Mouse (Mus musculus): ENCODE results near the gene Gm38392.

Gene Gm38392

DNA sequence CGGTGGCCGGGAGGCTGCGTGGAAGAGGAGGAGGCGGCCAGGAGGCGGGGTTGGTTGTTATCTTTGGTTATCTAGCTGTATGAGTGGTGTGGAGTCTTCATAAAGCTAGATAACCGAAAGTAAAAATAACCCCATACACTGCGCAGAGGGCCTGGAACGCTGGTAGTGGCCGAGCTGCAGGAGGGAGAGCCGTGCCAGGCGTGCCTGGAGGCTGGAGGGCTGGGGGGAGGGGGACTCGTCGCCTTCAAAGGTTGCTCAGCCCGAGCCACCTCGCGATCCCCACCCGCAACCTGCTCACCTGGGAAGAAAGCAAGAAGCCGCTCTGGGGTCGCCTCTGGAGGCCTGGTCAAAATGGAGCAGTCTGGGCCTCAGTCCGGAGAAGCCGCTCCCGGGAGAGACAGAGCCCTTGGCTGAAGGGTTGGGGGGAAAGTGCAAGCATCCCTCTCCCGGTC, 71.4 kb downstream of the Gm38392 start:
- peak; percentile 41 for DNase-seq (ENCODE audit: low read depth, low spot score)

DNA sequence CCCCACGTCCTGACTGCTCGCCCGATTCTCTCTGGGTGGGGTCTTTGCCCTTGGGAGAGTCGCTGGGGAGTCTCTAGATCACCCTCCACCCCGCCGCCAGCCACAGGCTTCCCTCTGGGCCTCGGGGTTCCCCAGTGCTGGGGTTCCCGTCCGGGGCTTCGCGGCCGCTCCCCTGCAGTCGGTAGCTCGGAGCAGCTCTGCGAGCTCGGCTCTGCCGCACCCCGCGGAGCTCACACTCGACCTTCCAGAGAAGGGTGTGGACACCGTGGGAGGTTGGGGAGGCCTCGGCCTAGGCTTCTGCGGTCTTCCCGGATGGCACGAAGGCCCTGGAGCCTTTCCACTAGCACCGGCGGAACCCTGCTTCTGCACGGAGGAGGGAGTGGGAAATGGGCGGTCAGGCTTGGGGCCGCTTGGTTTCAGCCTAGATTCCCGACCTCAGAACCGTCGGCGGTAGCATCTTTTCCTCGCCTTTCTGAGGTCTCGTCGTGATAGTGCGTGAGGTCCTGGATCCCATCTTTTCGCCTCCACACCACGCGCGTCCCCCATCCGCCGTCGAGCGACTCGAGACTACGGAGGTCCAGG, 71.9 kb downstream of the Gm38392 start:
- DNase-seq (ENCODE audit: low read depth, low spot score), result peak; percentile 26

DNA sequence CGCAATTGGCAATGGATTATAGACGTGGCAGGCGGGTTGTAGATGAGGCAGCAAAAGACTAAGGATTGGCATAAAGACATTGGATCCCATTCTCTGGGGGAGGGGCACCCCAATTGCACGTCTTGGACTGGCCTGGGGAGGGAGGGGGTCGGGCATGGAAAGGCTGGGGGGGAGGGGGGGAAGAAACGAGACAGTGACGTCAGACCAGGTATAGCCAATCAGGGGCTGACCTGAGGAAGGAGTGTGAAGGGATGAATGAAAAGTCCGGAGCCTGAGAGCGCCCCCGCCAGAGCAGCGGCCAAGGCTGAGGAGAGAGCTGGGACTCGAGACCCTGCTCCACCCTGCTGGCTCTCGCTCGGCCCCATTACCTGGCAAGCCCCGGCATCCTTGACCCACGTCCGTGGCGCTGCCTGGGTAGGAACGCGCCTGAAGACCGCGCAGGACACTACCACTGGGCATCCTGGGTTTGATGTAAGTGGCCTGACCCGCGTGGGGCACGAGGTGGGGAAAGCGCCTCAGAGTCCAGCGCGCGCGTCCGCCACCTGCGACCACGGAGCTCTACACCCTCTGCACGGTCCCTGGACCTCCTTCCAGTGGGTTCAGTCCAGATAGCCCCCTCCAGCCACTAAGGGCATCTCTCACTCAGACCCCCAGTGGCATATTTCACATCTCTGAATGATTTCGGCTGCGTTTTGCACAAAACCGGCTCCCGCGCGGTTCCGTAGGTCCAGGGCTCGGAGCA, 72.6 kb downstream of the Gm38392 start:
- DNase-seq (ENCODE audit: low read depth, low spot score), result peak; percentile 80

DNA sequence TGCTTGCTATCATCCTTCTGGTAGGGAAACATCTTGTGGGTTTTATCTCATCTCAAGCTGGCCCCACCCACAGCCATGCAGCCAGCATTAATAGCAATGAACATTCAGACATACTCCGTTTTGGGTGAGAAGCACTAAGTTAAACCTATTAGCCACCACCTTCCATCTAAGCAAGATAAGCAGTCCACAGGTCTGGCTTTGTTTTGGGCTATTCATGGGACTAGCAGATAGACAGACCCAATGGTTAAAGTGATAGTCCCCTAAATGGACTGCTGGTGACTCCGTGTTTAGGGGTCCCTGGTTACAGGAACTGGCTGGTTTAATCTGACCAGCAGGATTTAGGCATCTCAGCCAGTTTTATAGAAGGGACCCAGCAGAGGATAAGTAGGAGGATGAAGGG, 74.0 kb downstream of the Gm38392 start:
- DNase-seq (ENCODE audit: low read depth, low spot score), result no peak

DNA sequence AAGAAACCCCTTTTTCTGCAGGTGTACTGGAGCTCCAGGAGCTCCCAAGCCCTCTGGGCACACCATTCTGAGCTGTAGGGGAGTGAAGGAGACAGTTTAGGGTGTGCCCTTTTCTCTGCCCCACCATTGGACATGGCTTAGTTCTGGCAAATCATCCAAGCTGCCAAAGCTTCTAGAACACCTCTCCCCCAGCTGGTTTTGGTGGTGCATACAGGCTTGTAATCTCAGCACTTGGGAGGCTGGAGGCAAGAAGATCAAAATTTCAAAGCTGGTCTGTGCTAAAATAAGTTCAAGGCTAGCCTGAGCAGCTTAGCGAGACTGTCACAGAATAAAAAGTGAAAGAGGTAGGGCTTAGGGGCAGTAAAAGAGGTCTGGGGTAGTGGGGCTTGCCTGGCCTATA, 74.7 kb downstream of the Gm38392 start:
- DNase-seq (ENCODE audit: low read depth, low spot score), result no peak

DNA sequence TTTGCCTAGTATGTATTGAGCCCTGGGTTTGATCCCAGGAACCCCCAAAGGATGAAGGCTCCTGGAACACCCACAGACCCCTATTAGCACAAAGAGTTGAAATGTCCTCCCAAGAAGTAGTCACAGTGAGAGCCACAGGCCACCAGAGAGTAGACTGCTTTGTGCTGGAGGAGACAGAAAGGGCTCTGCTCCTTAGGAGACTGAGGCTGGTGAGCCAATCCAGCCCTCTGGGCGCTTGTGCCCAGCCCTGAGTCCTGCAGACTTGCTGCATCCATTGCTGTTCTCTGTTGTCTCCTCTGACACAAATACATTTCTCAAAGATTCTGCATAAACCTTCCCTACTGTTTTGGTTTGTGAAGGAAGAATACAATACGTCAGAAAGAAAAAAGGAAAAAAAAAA, 76.1 kb downstream of the Gm38392 start:
- no peak for DNase-seq (ENCODE audit: low read depth, low spot score)

DNA sequence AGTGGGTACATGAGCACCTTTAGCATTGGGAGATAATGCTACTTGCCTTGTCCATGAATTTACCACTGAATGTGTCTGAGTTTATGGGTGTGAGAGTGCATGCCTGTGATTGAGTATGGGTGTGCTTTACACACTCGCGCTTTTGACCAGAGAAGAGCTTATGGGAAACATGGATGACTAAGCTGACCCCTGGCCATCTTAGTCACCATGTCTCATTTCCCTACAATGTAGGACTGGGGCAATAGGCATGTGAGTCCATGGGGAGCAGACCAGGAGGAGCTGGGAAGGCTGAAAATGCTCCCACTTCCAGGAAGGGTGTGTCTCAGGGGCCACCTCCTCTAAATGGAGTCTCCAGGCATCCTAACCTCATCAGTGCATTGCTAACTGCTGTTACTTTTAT, 76.9 kb downstream of the Gm38392 start:
- DNase-seq (ENCODE audit: low read depth, low spot score), result no peak

DNA sequence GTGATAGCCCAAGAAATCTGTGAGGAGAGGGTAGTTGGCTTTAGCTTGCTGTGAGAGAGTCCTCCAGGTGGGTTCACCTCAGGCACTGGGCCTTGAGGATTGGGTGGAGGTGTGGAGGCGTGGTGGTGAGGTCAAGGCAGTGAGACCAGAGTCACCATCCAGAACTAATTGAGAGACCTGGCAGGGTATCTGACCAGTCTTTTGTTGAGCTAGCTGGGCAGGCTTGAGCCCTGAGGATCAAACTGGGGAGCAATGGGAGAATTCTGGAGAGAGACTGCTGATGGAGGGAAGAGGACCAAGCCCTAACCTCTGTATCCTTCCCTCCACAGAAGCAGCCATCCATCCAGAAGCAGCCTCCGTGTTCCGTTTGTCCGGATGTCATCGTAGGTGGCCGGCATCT, 77.7 kb downstream of the Gm38392 start:
- DNase-seq (ENCODE audit: low read depth, low spot score), result no peak

DNA sequence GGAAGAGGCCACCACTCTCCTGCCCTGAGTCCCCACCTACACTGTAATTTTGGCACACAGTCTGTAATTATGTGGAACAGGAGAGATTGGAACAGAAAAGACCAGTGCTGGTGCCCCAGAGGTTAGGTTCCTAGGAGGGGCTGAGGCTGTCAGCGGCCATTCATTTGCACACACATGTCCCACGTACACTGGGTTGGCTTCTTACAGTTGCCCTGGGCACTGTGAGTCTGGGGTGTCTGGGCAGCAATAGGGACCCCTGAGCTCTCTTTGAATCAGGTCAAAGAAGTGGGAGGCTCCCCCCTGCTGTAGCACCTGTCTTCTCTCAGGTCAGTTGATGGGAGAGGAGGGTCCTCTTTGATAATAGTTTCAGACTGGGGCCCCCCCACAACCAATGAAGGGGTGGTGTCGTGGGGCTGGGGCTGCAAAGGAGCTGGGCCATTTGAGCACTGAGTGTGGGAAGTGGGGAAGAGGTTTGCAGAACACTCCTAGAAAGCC, 78.7 kb downstream of the Gm38392 start:
- no peak for DNase-seq (ENCODE audit: low read depth, low spot score)

DNA sequence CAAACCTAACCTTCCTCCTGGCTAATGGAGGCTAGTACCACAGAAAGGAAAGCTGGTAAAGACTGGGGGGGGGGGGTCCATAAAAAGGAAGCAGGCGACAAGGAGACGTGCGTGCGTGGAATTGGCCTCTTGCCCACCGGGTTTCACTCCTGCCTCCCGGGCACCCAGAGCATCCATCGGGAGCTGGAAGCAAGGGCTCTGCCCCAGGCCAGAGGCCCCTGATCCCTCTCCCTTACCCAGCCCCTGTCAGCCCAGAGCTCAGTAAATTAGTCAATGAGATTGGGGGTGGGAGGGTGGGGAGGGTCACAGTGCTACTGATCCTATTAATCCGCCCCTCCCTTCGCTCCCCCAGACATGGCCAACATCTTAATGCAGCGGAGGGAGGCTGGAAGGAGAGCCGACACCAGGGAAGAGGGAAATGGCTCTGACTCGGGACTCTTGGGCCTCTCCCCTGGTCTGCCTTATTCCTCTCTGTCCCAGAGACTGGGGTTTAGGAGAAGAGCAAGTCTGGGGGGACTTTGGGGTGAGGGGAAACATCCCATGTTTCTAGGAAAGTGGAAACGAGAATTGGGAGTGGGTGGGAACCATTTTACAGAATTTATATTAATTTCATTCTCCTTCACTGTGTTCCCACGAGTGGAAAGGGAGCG, 79.4 kb downstream of the Gm38392 start:
- DNase-seq (ENCODE audit: low read depth, low spot score), result no peak

DNA sequence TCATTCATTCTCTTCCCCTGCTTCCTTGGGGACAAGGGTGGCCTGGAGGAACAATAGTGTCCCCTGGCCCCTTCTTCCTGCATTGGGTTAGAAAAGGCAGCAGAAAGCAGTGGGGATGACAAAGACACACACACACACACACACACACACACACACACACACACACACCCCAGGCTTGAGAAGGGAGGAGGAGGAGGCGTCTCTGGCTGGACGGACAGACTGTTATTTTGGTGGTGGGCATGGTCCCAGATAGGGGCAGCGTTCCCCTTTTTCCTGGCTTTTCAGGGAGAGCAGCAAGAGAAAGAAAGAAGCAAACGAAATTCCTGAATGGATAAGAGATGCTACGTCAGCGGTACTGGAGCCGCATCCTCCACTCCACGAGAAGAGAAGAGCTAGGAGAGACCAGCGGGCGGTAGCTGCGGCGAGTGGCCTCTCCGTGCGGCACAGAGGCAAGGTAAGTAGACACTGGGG, 80.1 kb downstream of the Gm38392 start:
- no peak for DNase-seq (ENCODE audit: low read depth, low spot score)

DNA sequence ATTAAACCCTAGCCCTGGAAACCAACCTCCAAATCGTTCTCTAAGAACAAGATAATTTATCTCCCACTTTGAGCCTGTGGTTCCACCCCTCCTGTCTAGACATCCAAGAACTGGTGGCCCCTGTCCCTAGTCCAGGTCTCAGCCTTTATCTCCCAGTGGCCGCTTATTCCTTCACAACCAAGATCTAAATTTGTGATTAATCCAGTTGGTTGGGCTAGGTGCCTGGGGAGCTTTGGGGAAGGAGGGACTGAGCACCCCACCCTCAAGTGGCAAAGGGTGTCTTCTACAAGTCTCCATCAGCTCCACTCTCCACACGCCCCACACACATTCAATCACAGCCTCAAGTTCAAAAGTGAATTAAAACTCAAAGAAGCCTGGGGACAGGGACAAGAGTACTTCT, 80.5 kb downstream of the Gm38392 start:
- DNase-seq (ENCODE audit: low read depth, low spot score), result no peak

DNA sequence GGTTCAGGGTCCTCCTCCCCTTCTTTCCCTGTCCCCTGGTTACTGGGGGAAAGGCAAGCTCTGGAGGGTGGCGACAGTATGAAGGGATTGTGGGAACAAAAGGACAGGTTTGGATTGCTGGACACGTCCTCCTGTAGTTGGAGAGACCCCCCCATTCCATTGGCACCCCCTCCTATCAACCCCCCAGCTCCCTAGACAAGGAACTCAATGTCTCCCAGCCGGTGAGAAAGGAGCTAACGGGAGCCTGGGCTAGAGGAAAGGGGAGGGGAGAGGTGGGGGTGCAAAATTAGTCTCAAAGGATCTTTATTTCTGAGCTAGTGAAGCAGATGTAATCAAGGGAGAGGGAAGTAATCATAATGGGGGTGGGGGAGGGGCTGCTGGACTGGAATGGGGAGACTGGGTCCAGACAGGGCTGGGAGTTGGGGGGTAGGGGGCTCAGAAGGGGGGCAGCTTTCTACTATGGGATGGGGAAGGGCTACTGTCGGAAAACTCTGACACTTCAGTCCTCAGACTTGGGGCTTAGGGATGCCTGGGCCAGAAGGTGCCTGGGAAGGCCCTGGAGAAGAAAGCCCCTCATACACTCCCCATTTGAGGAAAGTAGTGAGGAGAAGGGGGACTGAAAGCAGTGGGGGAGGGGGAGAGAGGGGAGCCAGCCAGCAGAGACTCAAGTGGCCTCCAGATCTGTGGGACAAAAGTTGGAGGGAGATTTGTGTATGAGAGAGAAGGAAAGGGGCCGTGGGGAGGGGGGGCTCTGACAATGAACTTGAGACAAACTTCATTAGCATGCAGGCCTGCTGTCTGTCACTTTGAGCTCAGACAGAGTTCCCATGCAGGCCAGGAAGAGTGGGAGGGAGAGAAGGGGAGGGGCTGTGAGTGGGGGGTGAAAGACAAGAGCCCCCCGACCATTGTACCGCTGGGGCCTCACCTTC, 81.2 kb downstream of the Gm38392 start:
- no peak for DNase-seq (ENCODE audit: low read depth, low spot score)

DNA sequence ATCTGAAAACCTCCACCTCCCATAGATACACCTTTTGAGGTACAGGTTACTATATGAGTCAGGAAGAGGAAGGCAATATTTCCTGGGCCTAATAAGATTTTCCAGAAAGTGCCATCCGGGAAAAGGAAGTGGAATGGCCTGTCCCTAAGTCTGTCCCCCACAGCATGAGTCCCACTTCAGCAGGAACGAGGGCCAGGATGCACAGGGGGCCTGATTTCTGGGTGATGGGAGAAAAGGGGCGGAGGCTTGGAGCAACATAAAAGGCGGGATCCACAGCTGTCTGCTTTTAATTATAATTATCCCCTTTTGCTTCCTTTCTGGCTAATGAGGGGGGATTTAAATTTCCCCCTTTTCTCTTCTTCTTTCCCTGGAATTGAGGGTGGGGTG, 81.8 kb downstream of the Gm38392 start:
- no peak for DNase-seq (ENCODE audit: low read depth, low spot score)

DNA sequence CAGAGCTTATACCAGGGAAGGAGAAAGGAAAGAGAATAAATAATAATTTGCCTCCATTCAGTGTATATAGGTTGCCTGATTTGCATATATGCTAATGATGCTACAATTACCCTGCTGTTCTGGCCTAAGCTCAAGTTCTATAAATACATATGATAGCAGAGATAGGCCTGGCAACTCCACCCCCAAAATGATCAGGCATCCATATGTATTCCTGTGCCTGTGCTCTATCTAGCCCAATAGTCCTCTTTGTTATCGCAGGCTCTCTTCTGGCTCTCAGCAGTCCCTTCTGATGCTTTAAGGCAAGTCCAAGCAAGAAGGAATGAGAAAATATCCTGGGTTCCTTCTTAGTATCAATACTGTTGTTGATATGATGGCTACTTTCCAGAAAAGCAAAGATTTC, 82.3 kb downstream of the Gm38392 start:
- no peak for DNase-seq (ENCODE audit: low read depth, low spot score)

DNA sequence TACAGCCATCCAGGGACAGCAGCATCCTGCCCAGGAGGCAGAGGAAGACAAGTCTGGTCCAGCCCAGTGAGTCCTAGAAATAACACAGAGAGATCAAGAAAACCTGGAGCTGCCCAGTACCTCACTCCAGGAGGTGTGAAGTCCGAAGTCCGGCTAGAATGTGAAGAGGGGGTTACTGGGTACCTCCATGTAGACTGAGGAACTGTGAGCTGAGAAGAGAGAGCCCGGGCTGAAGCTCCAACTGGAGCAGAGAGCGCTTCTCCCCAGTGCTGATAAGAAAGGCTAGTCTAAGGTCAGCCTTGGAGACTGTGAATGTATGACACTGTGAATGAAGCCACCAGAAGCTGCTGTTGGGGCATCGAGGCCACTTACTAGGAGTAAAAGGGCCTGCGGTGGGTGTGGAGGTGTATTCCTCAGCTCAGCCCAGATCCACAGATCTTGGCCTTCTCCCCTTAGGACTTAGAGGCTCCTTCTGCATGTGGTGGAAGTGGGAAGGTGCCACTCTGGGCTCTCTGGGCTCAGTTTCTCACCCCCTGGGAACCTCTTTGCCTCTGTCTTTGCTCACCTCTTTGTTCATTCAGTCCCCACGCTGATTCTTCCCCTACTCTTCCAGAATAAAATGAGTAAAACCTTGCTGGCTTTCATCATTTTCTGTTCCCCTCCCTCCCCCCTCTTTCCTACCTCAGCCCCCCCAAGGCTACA, 82.9 kb downstream of the Gm38392 start:
- DNase-seq (ENCODE audit: low read depth, low spot score), result no peak

DNA sequence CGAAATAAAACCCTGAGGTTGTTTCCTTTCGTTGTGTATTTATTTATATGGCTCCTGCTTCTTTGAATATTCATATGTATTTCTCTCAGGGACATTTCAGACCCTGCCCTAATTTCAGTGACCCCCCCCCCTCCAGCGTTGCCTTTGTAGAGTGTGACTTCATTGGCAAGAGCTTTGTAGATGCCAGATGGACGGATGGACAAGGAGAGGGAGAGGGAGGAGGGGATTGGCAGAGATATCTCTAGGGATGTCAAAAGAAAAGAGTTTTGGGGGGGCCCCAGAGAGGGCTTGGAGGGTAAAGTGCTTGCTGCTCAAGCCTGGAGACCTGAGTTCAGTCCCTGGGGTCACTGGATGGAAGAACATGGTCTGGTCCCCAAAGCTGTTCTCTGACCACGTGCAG, 83.6 kb downstream of the Gm38392 start:
- DNase-seq (ENCODE audit: low read depth, low spot score), result no peak

DNA sequence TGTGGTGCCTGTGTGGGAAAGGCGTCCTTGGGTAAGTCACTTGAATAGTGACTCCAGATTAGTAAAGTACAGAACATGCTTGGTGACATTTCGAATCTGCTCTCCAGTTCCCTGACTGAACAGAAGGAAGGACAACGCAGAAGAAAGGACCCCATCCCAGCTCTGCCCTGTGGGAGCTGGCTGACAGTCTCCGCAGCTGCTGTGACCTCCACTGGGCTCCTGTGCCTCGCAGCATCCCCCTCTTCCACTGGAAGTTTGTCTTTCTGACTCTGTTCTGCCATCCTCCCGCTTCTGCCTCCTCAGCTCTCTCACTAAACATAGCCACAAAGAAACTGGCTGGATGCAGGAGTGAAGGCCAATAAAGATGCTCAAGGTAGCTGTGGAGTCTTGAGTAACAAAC, 84.0 kb downstream of the Gm38392 start:
- DNase-seq (ENCODE audit: low read depth, low spot score), result no peak

DNA sequence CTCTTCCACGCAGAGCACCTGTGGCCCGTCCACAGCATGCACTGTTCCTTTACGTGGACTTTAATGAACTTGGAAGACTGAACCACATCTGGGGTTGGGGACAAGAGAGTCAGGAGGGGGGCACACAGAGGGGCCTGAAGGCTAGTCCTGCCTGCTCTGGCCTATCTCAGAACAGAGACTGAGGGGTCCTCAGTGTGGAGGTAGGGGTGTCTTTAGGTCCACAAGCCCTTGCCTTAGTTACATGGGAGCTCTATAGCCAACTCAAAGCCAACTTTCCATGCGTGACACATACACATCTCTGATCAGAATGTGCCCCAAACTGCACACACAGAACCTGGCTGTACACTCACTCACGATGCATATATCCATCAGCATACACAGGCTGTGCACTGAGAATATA, 85.4 kb downstream of the Gm38392 start:
- DNase-seq (ENCODE audit: low read depth, low spot score), result no peak

DNA sequence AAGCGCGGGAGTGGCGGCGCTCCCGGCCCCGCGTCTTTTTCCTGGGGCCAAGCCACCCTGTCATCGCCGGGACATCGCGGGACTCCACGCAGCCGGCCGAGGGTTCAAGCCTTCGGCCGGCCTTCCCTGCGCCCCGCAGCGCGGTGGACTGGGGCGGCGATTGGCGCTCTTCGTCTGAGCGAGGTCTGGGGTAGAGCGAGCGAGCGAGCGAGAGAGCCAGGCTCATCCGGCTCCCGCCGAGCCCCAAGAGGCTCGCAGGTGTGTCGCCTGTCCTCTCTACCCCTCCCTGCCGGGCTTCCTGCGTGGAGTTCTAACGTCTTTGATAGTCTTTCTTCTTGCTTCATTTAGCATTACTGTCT, 86.1 kb downstream of the Gm38392 start:
- no peak for DNase-seq (ENCODE audit: low read depth, low spot score)

Measured in ES-CJ7 (cell line).